Mouse (Mus musculus) heart, postnatal 36 days (tissue): ENCODE results near the gene H2al1k. TPM values are rescaled to one million over a fixed set of nuclear protein-coding genes. Genes with fewer than 3 reads are reported as not detected.
"Not testable (repeated sequence)": the region's sequence is repeated elsewhere in the genome, so short reads cannot be mapped to it uniquely, and the experiment has no call there.

Experiments
- DNase-seq, 2 experiments: peaks; one replicate each; pipeline ENCODE4 v3.0.0; 2021 to 2022
- intact Hi-C: fragments of 180-260 bp; cut with DNase I; formaldehyde crosslinking; loops from one replicate; pipeline ENCODE4 v1.15.1; 2025
- total RNA-seq, 2 experiments: library from RNA; stranded (reverse); gene quantifications; 2 replicates each; pipeline ENCODE4 v1.2.3; 2021

Gene H2al1k
- total RNA-seq: not detected

GRCm38 (mm10) chrX:9350327-9350726 is at the start of gene H2al1k:
Gene H2al1k (plus strand): TSS chrX:9350627.
- intact Hi-C loops, DNase-seq: not testable (repeated sequence)

GRCm38 (mm10) chrX:9302791-9303190 is 47.6 kb upstream of the H2al1k start:
- intact Hi-C loops: no loop called here
- no peak for DNase-seq

DNA sequence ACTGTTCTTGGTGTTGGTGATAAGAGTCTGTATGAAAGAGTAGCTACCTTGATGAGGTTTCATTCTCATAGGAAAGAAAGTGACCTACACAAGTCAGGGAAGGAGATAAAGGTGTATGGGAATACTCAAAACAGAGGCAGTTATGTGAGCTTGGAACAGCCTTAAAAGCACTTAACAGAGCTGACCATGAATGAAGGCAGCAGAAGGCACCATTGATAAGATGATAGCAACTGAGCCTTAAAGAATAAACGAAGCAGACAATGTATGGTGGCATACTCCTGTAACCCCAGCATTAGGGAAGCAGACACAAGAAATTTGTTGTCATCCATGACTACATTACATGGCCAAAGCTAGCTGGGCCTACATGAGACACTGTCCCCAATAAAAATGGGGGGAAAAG is 47.0 kb upstream of the H2al1k start:
- intact Hi-C loops: no loop called here
- DNase-seq: no peak

- DNase-seq, intact Hi-C loops: not testable (repeated sequence)
Measured at GRCm38 (mm10) chrX:9316457-9316856, 34.0 kb upstream of the H2al1k start.

- intact Hi-C loops, DNase-seq: not testable (repeated sequence)
Measured at GRCm38 (mm10) chrX:9327954-9328353, 22.5 kb upstream of the H2al1k start.

DNA sequence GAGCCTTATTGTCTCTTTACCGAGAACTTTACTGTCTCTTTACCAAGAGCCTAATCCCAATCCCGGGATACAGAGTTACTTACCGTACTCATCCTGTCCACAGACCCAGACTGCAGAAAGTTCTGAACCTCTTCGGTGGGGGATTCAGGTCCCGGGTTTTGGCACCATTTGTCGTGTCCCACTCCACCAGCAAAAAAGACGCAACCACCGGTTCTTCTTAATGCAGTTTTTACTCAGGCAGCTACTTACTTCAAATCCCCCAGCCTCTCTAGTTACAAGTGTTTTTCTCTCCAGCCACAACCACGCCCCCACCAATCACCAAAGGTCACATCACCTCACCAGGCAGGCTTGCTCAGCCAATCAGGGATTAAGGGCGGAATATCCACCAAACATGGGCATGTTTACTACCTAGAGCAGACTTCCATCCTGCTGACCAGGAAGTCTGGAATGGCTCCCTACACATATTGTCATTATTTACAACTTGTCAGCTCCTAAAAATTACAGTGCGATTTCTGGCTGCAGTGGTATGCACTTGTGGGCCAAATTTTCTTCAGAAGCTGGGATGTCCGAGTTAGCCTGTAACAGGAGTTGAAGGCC is 18.0 kb upstream of the H2al1k start:
- DNase-seq, intact Hi-C loops: not testable (repeated sequence)

GRCm38 (mm10) chrX:9333035-9333434 is 17.4 kb upstream of the H2al1k start:
- intact Hi-C loops: not testable (repeated sequence)
- peak; percentile 17 to 57 for DNase-seq

DNA sequence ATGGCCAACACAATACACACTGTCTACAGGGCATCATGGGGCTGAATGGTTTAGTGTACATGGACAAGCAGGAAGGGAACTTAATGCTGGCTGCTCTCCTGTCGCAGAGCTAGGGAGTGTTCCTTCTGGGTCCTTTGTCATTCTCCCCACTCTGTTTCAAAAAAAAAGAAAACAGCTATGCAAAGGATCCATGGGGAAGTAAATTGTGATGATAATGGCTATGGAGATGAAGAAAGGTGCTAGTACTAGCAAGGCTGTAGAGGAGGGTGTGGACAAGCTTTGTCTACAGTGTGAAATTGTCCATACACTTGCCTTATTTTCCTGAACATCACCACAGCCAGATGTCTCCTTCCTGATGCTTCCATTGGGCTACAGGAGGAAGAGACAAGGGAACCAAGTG is 15.4 kb upstream of the H2al1k start:
- DNase-seq: not testable (repeated sequence)
- intact Hi-C loops: loop anchor here (5.0 kb wide), 1 partner anchor 177 kb away; no protein-coding TSS in a partner anchor

DNA sequence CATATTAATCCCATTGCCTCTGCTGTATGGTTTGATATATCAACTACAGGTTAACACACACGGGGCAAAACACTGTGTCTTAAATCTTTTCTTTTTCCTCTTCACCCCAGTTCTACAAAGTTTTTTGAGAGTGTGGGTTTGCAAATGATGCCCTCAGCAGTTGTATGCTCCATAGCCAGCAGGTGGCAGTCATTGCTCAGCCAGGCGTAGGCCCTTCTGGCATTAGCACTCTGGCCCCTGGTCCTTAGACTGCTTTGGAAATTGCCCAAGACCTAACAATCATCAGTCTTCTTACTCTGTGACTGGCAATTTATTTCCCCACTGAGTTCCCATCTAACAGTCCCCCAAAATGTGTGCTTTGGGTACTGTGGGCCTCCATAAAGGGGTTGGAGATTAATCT is 23.6 kb downstream of the H2al1k start:
- peak in 1 of 2 experiments; percentile 21 for DNase-seq
- intact Hi-C loops: not testable (repeated sequence)

GRCm38 (mm10) chrX:9375927-9376326 is 25.5 kb downstream of the H2al1k start:
- intact Hi-C loops, DNase-seq: not testable (repeated sequence)

Other genes with a start within 250 kb of the H2al1k start
- gene 4930402K13Rik, start 246.1 kb upstream of the H2al1k start, total RNA-seq: not detected
- 1 to 10 TPM; 5.5 to 5.9 TPM for gene Lancl3, start 150.7 kb upstream of the H2al1k start, total RNA-seq
- gene Gm14862, start 93.7 kb upstream of the H2al1k start, total RNA-seq: not detected
- gene Xk, start 77.9 kb upstream of the H2al1k start, total RNA-seq: 10 to 100 TPM in 1 of 2 experiments, 1 to 10 TPM in 1; 4.8 to 11.0 TPM
- gene H2al1m, start 66.9 kb upstream of the H2al1k start, total RNA-seq: under 1 TPM in 1 of 2 experiments, not detected in 1; 0.54 TPM
- 10 to 100 TPM; 11.1 to 11.2 TPM for gene Cybb, start 137.1 kb downstream of the H2al1k start, total RNA-seq
- not detected for gene H2al1o, start 221.8 kb downstream of the H2al1k start, total RNA-seq